In genomic region chr11:69064259-69065133, GRCm38 (mm10) we compare ENCODE assay signal across 8 mouse cellular contexts. TPM values are rescaled to one million over a fixed set of nuclear protein-coding genes. Genes with fewer than 3 reads are reported as not detected.
DNase-seq lines count a peak whose midpoint lies in the region; ATAC-seq lines count a peak whose summit lies in the region.

No protein-coding gene starts in this region.

- DNase-seq in heart, postnatal 36 days, result no peak
- DNase-seq in ES-CJ7 (ENCODE audit: low read depth, low spot score), result peak; percentile 38
- DNase-seq in midbrain, embryonic 10.5 days (ENCODE audit: low spot score), result no peak
- no peak for DNase-seq in frontal cortex, postnatal 36 days (ENCODE audit: low spot score in 2 of 2)
- no peak for DNase-seq in urinary bladder, postnatal 4 days (ENCODE audit: low spot score in 2 of 2)
- DNase-seq in spleen, postnatal 14 days (ENCODE audit: low spot score in 2 of 2), result no peak

- ATAC-seq in heart, embryonic 12.5 days (ENCODE audit: insufficient number of reproducible peaks, low FRiP score), result no peak
- no peak for ATAC-seq in heart, embryonic 16.5 days (replicated peaks; ENCODE audit: extremely low read depth, insufficient read depth, low FRiP score)

- no peaks in the 10 kb centered on the region for H3K36me3 ChIP-seq in heart, embryonic 12.5 days
- H3K36me3 ChIP-seq in heart, embryonic 16.5 days (ENCODE audit: control insufficient read depth, insufficient read depth), result no peaks in the 10 kb centered on the region
- H3K36me3 ChIP-seq in midbrain, embryonic 10.5 days, result no peaks in the 10 kb centered on the region

- H3K4me3 ChIP-seq in heart, embryonic 12.5 days, result peak overlapping the region; percentile 70
- H3K4me3 ChIP-seq in heart, embryonic 16.5 days (ENCODE audit: low read length), result peak overlapping the region; percentile 92
- peak overlapping the region; percentile 86 for H3K4me3 ChIP-seq in midbrain, embryonic 10.5 days

- H3K27ac ChIP-seq in heart, embryonic 12.5 days (ENCODE audit: poor library complexity, severe bottlenecking), result peak overlapping the region; percentile 86
- peak overlapping the region; percentile 89 for H3K27ac ChIP-seq in heart, embryonic 16.5 days (ENCODE audit: low read length)
- H3K27ac ChIP-seq in midbrain, embryonic 10.5 days (replicated peaks), result peak overlapping the region; percentile 87

- H3K4me1 ChIP-seq in heart, embryonic 12.5 days (replicated peaks), result peaks cover 38% of the 10 kb centered on the region
- H3K4me1 ChIP-seq in heart, embryonic 16.5 days (ENCODE audit: control insufficient read depth, insufficient read depth, low read length), result peaks cover 36% of the 10 kb centered on the region
- H3K4me1 ChIP-seq in midbrain, embryonic 10.5 days, result peaks cover 53% of the 10 kb centered on the region

- H3K4me2 ChIP-seq in heart, embryonic 12.5 days, result peak overlapping the region; percentile 77
- H3K4me2 ChIP-seq in heart, embryonic 16.5 days (ENCODE audit: low read depth, low read length), result peak overlapping the region; percentile 82

- 57% methylated on average over 9 of the region's 9 CpGs for WGBS in heart, embryonic 12.5 days
- WGBS in heart, embryonic 16.5 days, result 69% methylated on average over 9 of the region's 9 CpGs
- 40% methylated on average over 9 of the region's 9 CpGs for WGBS in midbrain, embryonic 10.5 days

- no peaks in the 10 kb centered on the region for H3K27me3 ChIP-seq in heart, embryonic 12.5 days (replicated peaks)
- no peaks in the 10 kb centered on the region for H3K27me3 ChIP-seq in heart, embryonic 16.5 days (ENCODE audit: control insufficient read depth, insufficient read depth, low read length)
- peaks cover 16% of the 10 kb centered on the region for H3K27me3 ChIP-seq in midbrain, embryonic 10.5 days (ENCODE audit: low read depth, poor library complexity, severe bottlenecking)

- intact Hi-C loops in heart, postnatal 36 days (cut with DNase I), result loop anchor here (5.0 kb wide), 1 partner anchor 183 kb away; no protein-coding TSS in a partner anchor

- H3K9ac ChIP-seq in heart, embryonic 12.5 days, result peak overlapping the region; percentile 75
- peak overlapping the region; percentile 85 for H3K9ac ChIP-seq in heart, embryonic 16.5 days (ENCODE audit: low read length)

- no peaks in the 10 kb centered on the region for H3K9me3 ChIP-seq in heart, embryonic 12.5 days (replicated peaks)
- H3K9me3 ChIP-seq in heart, embryonic 16.5 days (replicated peaks; ENCODE audit: control insufficient read depth, low read length), result no peaks in the 10 kb centered on the region
- H3K9me3 ChIP-seq in midbrain, embryonic 10.5 days (replicated peaks), result no peaks in the 10 kb centered on the region

RNA-seq across cellular contexts. Expression of gene Borcs6, which starts 5.0 kb away (rescaled TPM):
- polyA plus RNA-seq in heart, embryonic 12.5 days (2016; fragmentation: Nextera tagmentation; extraction: Ambion mirVana), result 10.7 and 13.6 TPM in 2 replicates
- total RNA-seq in heart, postnatal 36 days (2021), result 10 to 100 TPM; 16.0 to 17.1 TPM
- 11.2 and 12.0 TPM in 2 replicates for polyA plus RNA-seq in heart, embryonic 16.5 days (2015; fragmentation: Nextera tagmentation; extraction: Ambion mirVana)
- polyA plus RNA-seq in midbrain, embryonic 10.5 days (2016; fragmentation: Nextera tagmentation; extraction: Ambion mirVana), result 6.9 and 8.7 TPM in 2 replicates

RNA-seq across cellular contexts. Expression of gene Tmem107, which starts 6.1 kb away (rescaled TPM):
- 30.6 and 31.5 TPM in 2 replicates for polyA plus RNA-seq in heart, embryonic 12.5 days (2016; fragmentation: Nextera tagmentation; extraction: Ambion mirVana)
- 1 to 10 TPM; 4.2 to 6.1 TPM for total RNA-seq in heart, postnatal 36 days (2021)
- 43.3 and 46.5 TPM in 2 replicates for polyA plus RNA-seq in heart, embryonic 16.5 days (2015; fragmentation: Nextera tagmentation; extraction: Ambion mirVana)
- 63.4 and 64.8 TPM in 2 replicates for polyA plus RNA-seq in midbrain, embryonic 10.5 days (2016; fragmentation: Nextera tagmentation; extraction: Ambion mirVana)

RNA-seq across cellular contexts. Expression of gene Aurkb, which starts 19.0 kb away (rescaled TPM):
- 79.4 and 85.9 TPM in 2 replicates for polyA plus RNA-seq in heart, embryonic 12.5 days (2016; fragmentation: Nextera tagmentation; extraction: Ambion mirVana)
- total RNA-seq in heart, postnatal 36 days (2021), result 1 to 10 TPM in 1 of 2 experiments, under 1 TPM in 1; 0.72 to 1.2 TPM
- polyA plus RNA-seq in heart, embryonic 16.5 days (2015; fragmentation: Nextera tagmentation; extraction: Ambion mirVana), result 85.7 and 95.3 TPM in 2 replicates
- 218 and 239 TPM in 2 replicates for polyA plus RNA-seq in midbrain, embryonic 10.5 days (2016; fragmentation: Nextera tagmentation; extraction: Ambion mirVana)

RNA-seq across cellular contexts. Expression of gene Vamp2, which starts 23.8 kb away (rescaled TPM):
- 97.2 and 100 TPM in 2 replicates for polyA plus RNA-seq in heart, embryonic 12.5 days (2016; fragmentation: Nextera tagmentation; extraction: Ambion mirVana)
- 10 to 100 TPM; 50.5 to 72.7 TPM for total RNA-seq in heart, postnatal 36 days (2021)
- 84.1 and 91.1 TPM in 2 replicates for polyA plus RNA-seq in heart, embryonic 16.5 days (2015; fragmentation: Nextera tagmentation; extraction: Ambion mirVana)
- 63.1 and 90.1 TPM in 2 replicates for polyA plus RNA-seq in midbrain, embryonic 10.5 days (2016; fragmentation: Nextera tagmentation; extraction: Ambion mirVana)

RNA-seq across cellular contexts. Expression of gene Per1, which starts 30.5 kb away (rescaled TPM):
- polyA plus RNA-seq in heart, embryonic 12.5 days (2016; fragmentation: Nextera tagmentation; extraction: Ambion mirVana), result 9.4 and 9.8 TPM in 2 replicates
- 10 to 100 TPM; 34.2 to 82.1 TPM for total RNA-seq in heart, postnatal 36 days (2021)
- polyA plus RNA-seq in heart, embryonic 16.5 days (2015; fragmentation: Nextera tagmentation; extraction: Ambion mirVana), result 19.6 and 21.9 TPM in 2 replicates
- polyA plus RNA-seq in midbrain, embryonic 10.5 days (2016; fragmentation: Nextera tagmentation; extraction: Ambion mirVana), result 6.8 and 7.6 TPM in 2 replicates
